Mouse (Mus musculus): ENCODE results near the gene Pgd.
"Not testable (repeated sequence)": the region's sequence is repeated elsewhere in the genome, so short reads cannot be mapped to it uniquely, and the experiment has no call there.

Pgd gene

DNA sequence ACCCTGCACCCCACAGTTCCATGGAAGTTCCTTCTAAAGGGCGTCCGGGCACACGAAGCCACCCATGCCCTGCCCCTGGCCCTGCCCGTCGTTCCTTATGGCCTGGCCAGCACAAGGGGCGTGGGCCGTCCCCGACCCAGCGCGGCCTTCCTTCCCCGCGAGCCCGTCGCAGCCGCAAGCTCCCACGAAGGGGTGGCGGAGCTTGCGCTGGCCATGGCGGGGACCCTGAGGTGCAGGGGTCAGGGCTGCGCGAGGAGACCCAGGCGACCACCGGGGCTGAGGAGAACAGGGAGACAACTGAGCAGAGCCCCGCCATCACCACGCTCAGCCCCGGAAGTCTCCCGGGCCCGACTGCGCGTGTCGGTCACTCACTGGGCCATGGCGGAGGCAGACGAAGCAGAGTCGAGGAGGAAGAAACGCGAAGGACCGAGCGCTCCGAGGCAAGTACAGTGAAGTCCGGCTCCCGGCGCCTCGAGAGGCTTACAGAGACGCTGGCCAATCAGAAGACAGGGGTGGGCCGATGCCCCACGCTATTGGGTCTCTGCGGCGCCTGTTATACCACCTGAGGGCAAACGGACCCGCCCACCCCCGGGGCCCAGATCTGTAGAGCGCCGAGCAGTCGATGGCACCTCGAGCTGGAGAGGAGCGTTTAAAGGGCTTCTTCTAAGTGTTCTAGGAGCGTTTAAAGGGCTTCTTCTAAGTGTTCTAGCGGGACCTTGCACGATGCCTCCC lies at the start of gene Pgd:
Gene Pgd (minus strand): TSS at position 557 of the 732 bp plus-strand sequence.
- DNase-seq (ENCODE audit: low spot score in 2 of 2): peak; percentile 90 to 91

DNA sequence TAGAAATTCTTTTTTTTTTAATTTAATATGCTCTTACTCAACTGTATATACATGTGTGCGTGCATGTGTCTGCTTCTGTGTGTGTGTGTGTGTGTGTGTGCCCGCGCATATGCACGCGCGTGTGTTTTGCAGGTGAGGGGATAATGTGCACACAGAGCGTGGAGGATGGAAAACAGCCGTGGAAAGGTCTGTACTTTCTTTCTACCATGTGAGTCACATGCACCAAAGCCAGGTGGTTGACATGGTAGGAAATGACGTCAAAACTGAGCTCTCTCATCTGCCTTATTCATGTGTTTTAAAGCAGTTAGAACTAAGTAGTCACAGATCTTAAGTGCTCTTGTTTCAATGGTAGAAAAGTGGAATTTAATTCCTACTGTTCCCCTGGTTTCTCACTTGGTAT lies 49.4 kb upstream of the Pgd start:
- DNase-seq (ENCODE audit: low spot score in 2 of 2): no peak

DNA sequence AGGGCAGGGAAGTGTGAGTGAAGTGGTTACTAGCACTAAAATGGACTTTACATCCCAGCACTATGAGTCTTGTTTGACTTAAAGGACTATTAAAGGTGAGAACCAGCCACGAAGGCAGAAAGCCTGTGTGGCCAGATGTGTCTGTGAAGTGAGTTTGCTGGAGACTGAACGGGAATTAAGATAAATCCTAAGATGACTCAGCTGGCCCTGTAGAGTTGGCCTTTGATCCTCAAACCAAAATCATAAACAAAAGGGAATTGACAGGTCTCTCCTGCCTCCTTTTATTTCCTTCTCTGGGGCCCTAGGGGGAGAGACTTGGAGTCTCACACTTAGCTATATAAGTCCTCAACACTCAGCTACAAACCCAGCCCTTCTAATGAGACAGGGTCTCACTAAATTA lies 48.8 kb upstream of the Pgd start:
- no peak for DNase-seq (ENCODE audit: low spot score in 2 of 2)

DNA sequence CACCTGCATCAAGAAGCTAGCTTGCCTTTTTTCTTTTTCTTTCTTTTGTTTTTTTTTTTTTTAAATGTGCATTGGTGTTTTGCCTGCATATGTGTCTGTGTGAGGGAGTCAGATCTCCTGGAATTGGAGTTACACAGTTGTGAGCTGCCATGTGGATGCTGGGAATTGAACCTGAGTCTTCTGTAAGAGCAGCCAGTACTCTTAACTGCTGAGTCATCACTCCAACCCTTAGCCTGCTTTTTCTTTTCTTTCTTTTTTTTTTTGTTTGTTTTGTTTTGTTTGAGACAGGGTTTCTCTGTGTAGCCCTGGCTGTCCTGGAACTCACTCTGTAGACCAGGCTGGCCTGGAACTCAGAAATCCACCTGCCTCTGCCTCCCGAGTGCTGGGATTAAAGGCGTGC lies 47.9 kb upstream of the Pgd start:
- not testable (repeated sequence) for DNase-seq (ENCODE audit: low spot score in 2 of 2)

DNA sequence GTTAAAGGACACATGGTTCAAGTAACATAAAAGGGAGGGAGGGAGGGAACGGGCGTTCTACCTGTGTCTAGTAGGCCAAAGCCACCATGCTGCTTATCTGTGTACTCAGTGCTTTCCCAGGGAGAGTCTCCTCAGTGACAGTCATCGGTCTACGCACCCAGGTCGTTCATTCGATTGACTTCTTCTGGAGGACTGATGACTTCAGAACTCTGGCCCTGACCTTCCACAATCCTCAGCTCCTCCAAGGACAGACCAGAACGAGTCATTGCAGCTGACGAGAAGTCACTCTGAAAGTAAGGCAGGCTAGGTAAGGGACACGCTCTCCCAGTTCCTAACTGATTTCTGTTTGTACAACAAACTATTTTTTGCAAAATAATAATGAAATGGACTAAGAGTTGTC lies 46.9 kb upstream of the Pgd start:
- DNase-seq (ENCODE audit: low spot score in 2 of 2): no peak

DNA sequence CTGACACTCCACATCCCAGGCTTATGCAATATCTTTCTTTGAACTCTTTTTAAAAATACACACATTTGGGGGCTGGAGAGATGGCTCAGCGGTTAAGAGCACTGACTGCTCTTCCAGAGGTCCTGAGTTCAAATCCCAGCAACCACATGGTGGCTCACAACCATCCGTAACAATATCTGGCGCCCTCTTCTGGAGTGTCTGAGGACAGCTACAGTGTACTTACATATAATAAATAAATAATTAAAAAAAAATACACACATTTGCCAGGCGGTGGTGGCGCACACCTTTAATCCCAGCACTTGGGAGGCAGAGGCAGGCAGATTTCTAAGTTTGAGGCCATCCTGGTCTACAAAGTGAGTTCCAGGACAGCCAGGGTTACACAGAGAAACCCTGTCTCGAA lies 44.9 kb upstream of the Pgd start:
- not testable (repeated sequence) for DNase-seq (ENCODE audit: low spot score in 2 of 2)

DNA sequence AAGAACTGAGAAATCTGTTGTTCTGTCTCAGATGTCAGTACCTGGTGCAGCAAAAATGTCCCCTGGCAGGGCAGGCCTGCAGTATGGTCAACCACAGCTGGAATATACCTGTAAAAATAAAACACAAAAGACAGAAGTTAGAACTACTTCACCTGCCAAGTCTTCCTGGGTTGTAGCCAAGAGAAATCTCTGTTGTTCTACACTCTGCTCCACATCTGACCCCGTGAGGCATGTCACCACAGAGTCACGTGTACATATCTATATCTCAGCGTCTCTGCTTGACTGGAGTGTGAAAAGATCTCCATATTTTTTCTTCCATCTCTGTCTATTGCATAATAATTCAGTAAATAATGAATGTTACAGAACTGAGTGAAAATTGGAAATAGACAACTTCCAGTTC lies 35.9 kb upstream of the Pgd start:
- no peak for DNase-seq (ENCODE audit: low spot score in 2 of 2)

DNA sequence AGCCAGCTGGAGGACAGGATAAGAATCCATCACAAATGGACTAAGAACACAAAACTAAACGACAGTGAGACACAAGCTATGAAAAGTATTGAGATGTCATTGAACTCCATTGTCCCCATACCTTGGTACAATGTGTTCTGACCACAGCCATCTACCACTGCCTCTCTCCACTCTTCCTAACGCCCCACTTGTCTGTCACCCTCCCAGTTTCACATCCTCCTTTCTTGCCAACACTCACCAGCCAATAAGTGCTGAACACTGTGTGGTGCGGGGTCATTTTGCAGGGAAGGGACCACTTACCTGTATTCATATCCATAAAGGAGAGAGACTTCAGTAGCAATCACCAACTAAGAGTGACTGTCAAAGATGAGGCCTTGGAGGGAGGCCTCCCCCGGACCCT lies 34.5 kb upstream of the Pgd start:
- no peak for DNase-seq (ENCODE audit: low spot score in 2 of 2)

DNA sequence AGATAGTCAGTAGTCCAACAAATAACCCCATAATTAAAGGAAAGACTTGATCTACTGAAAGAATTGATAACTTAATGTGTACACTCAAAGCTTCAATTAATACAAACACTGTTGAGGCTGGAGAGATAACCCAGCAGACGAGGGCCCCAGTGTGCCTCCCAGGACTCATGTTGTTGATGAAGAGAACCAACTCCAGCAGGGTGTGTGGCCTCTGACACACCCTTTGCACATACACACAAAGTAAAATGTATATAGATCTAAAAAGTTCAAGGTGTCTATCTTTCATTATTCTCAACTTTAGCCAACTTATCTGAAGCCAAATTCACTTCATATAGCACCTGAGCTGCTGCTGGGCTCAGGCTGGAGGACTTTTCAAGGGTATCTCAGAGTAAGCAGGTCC lies 30.6 kb upstream of the Pgd start:
- DNase-seq (ENCODE audit: low spot score in 2 of 2): no peak

DNA sequence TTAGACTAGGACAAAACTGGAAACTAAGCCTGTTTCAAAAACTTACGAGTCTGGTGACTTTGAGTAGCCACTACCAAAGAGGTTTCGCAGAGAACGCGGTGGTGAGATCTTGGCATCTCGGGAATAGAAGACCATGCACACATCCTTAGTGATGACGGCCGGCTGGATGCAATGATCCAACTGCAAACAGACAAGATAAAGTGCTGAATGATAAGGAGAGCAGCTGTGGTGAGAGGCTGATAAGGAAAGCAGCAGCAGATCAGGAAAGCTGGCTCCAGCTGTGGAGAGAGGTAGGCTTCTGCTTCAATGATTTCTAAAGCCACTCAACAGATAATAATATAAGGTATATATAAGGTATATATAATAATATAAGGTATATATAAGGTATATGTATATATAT lies 24.5 kb upstream of the Pgd start:
- DNase-seq (ENCODE audit: low spot score in 2 of 2): no peak

DNA sequence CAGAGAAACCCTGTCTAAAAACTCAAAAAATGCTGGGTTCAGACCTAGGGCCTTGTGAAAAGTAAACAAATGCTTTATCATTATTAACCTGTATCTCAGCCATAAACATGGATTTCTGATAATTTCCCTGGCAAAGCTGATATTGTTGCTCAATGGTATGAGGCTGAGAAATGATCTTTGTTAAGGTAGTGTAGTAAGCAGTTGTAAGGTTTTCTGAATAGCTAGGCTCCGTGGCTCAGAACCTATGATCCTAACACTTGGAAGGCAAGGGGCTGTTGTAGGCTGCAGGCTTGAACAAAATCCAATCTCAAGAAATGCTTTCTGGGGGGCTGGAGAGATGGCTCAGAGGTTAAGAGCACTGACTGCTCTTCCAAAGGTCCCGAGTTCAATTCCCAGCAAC lies 22.0 kb upstream of the Pgd start:
- no peak for DNase-seq (ENCODE audit: low spot score in 2 of 2)

DNA sequence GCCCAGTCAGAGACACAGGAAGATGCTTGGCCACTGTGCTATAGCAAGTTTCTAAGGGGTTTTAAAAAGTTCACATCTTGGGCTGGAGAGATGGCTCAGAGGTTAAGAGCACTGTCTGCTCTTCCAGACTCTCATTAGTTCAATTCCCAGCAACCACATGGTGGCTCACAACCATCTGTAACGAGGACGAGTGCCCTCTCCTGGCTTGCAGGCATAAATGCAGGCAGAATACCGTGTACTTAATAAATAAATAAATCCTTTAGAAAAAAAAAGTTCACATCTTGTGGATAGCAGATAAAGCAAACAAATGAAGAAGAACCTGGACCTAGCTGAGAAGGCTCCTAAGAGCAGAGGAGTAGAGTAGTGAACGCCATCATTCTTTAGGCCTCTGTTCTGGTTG lies 16.2 kb upstream of the Pgd start:
- no peak for DNase-seq (ENCODE audit: low spot score in 2 of 2)

DNA sequence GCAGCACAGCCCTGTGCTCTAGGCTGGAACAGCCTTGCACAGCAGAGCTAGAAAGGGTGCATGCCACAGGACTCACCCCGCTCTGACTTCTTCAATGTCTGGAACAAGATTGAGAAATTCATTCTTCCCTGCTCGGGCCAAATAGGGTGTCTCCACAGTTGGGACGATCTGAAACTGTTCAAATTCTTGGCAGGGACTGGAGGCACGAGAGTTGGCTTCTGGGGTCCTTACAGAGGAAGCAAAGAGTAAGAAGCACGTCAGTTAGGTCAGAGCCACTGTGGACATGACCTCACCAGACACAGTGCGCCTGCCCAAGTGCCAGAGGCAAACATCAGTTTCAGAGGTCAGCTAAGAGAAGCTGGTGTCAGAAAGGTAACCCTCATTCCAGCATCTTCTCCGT lies 15.6 kb upstream of the Pgd start:
- no peak for DNase-seq (ENCODE audit: low spot score in 2 of 2)

DNA sequence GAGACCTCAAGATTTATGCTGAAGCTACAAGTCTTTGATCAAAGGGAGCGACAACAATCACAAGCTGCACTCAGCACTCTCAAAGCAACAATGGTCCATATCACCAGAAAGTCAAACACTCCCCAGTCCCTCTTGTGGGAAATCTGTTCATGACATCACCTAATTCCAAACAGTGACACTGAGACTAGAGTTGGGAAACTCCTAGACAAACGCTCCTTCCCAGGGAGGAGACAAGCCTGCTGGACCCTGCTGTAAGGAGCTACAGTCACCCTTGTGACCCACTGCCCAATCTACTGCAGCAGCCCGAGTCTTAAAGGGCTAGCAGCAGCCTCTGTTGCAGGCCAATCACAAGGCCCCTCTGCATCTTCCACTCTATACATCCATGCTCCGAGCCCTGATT lies 13.0 kb upstream of the Pgd start:
- DNase-seq (ENCODE audit: low spot score in 2 of 2): no peak

DNA sequence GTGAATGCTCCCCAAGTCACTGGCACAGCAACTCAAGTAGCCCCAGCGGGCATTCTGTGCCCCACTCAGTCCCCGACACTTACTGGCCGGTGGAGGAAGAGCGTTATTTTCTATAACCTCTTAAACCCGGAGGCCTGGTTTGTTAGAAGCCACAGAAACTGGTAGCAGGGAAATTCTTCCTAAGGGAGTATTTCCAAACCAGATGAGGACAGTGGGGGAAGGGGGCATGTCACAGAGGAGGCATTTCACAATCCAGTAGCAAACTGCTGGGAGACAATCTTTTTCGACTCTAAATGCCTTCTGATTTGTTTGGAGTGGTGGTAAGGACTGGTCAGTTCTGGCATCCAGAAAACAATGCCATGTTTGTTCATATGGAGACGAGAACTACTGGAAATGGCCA lies 12.6 kb upstream of the Pgd start:
- DNase-seq (ENCODE audit: low spot score in 2 of 2): no peak

DNA sequence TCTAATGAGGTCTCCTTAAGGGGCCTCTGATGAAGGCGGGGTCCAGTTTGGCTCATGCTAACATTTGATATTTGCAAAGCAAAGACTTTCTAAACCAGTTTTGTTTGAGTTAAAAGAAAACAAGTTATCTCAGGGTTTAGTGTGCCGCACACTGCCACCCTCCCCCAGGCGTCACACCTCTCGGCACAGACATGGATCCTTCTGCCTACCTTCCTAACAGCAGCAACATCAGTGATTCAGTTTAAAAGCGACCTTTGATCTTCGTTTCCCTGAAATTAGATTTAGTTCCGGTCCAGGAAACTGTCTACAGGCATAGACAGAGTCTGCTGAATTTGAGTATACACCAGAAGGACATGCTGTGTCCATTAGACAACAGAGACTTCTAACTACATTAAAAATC lies 11.8 kb upstream of the Pgd start:
- no peak for DNase-seq (ENCODE audit: low spot score in 2 of 2)

DNA sequence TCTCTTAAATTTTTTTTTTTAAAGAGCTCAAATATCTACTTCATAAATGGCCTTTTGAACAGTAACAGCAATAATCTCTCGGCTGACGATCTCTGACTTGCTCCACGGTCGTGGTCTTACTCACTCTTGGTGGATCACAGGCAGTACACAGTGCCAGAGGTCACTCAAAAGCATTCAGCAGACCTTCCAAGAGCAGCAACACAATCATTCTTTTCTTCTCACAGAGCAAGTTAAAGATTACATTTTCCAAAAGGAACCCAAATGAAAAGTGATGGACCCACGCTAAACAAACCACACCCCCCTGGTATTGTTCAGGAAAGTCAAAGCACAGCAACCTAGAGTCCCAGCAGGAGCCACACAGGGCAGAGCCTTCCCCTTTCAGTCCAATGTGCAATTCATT lies 10.5 kb upstream of the Pgd start:
- no peak for DNase-seq (ENCODE audit: low spot score in 2 of 2)

DNA sequence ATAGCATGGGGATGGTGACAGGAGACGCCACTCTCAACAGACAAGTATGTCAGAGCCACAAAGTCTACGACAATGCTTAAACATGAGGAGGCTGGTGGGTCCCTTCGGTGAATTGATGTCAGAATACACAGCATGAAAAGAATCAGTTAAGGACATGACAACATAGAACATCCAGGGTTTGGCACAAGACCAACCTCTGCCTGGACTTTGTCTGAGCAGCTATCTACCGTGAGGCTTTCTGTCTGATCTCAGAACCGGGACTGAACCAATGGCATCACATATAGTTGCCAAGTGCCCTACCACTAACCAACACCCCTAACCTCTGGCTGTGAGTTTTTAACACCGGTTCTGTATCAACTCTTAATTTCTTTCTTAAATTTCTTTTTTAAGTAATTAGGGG lies 10.1 kb upstream of the Pgd start:
- no peak for DNase-seq (ENCODE audit: low spot score in 2 of 2)

DNA sequence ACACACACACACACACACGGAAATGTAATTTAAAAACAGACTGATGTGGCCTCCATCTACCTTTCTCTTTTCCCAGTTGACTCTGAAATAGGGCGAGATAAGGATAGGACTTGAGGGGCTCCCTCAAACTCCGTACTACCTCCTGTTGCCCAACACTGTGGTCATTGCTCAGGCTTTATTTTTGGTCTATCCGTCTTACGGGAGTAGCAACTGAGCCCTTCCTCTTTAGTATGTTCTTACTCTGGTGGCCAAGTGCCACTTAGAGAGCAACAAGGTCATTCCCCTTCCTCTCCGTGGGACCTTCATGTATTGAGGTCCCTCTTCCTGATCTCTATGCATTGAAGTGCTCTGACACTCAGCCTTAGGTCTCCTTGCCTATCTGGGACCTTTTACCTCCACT lies 7.1 kb upstream of the Pgd start:
- DNase-seq (ENCODE audit: low spot score in 2 of 2): no peak

DNA sequence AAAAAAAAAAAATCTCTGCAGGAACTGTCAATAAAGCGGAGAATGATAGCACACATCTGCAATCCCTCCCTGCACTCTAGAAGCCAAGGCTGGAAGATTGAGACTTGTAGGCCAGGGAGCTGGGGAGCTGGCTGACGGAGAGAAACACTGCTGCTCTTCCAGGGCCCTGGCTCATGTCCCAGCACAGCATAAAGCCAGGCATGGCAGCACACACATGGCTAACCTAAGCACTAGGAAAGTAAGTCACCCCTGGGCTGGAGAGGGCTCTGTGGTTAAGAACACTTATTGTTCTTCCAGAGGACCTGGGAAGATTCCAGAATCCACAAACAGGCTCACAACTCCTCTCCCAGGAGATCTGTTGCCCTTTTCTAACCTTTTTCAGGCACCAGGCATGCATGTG lies 6.1 kb upstream of the Pgd start:
- DNase-seq (ENCODE audit: low spot score in 2 of 2): no peak

DNA sequence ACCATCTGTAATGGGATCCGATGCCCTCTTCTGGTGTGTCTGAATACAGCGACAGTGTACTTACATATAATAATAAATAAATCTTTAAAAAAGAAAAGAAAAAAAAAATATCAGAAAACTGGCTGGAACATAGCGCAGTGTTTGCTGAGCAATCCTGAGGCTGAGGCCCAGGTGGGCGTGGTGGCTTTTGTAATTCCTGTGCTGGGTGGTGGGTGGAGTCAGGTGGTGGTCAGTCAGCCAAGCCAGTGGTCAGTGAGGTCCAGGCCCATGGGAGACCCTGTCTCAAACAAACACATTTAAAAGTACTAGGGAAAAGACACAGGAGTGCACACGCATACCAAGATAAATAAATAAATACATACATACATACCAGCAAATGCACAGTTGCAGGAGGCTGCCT lies 5.5 kb upstream of the Pgd start:
- DNase-seq (ENCODE audit: low spot score in 2 of 2): no peak

DNA sequence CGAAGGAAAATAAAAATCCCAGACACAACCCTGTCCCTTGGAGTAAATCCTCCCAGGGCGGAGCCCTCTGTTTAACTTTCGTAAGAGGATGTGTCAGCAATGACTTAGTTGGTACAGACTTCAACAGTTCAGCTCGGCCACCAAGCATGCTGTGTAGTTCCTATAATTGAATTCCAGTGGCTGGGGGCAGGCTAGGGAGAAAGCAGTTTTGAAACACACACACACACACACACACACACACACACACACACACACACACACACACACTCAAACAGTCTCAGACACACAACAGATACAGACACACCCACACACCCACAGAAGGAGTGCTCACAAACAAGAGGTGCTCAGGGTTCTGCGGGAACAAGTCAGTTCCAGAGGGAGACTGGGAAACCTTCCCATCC lies 5.0 kb upstream of the Pgd start:
- no peak for DNase-seq (ENCODE audit: low spot score in 2 of 2)

DNA sequence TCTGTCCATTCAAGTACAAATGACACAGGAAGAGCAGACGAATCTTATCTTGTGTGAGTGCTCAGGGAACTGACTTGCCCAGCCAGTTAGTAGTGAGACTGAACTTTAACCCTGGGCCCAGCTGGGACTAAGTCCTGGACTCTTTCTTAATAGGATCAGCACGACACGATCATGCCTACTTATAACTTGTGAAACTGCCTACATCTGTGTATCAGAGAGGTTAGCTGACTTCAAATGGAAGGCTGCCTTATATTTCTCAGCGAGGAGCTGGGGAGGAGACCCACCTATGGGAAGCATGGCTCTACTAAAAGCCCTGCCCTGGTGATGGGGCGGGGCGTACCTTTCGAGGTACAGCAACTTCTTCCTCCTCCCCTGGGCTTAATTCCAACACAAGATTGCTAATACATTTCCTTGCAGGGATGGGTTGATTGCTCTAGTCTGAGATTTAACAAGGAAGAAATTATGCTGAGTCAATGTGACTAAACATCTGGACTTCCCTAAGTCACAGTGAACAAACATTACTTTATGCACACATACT lies 3.9 kb upstream of the Pgd start:
- DNase-seq (ENCODE audit: low spot score in 2 of 2): no peak

DNA sequence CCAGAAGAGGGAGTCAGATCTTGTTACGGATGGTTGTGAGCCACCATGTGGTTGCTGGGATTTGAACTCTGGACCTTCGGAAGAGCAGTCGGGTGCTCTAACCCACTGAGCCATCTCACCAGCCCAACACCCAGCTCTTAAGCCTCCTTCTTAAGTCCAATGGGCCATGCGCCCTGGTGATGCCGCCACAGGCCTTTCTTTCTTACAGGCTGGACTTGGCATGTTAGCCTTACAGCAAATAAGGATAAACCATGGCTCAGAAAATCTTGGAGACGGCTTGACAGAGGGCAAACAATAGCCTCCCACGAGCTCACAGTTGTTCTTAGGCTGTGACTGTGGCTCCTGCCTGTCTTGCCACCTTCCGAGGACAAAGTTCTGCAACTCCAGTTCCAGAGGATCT lies 3.4 kb upstream of the Pgd start:
- not testable (repeated sequence) for DNase-seq (ENCODE audit: low spot score in 2 of 2)
